Mouse (Mus musculus) kidney, embryonic 16.5 days (tissue): ENCODE measurements around the gene Serf2. TPM values are rescaled to one million over a fixed set of nuclear protein-coding genes. Genes with fewer than 3 reads are reported as not detected.
A peak's percentile ranks its signal among the peaks of the same experiment; 100 is the strongest.

Experiments
- ATAC-seq: fragments of 200-750 bp; cut with Nextera tagmentation; 2 replicates; pipeline ENCODE4 v1.8.0; 2017; ENCODE audit warnings: moderate TSS enrichment; ENCODE audit not compliant: low FRiP score, low TSS enrichment
- H3K27ac ChIP-seq: fragments of 300-500 bp; sonication (generic); 2 replicates; pipeline ENCODE4 v1.5.1; 2014; ENCODE audit warnings: low read length
- H3K27me3 ChIP-seq: fragments of 300-500 bp; sonication (generic); 2 replicates; pipeline ENCODE4 v1.6.1; 2014; ENCODE audit warnings: low read length, control low read depth, mixed read lengths; ENCODE audit not compliant: insufficient read depth
- H3K36me3 ChIP-seq: fragments of 300-500 bp; sonication (generic); 2 replicates; pipeline ENCODE4 v1.6.1; 2014; ENCODE audit warnings: low read length, control low read depth, mixed read lengths; ENCODE audit not compliant: insufficient read depth
- H3K4me1 ChIP-seq: fragments of 300-500 bp; sonication (generic); 2 replicates; pipeline ENCODE4 v1.6.1; 2014; ENCODE audit warnings: low read length, control low read depth, mixed read lengths; ENCODE audit not compliant: insufficient read depth
- H3K4me2 ChIP-seq: fragments of 300-500 bp; sonication (generic); replicated peaks from 2 replicates; pipeline ENCODE4 v1.6.1; 2014; ENCODE audit warnings: low read depth, low read length
- H3K4me3 ChIP-seq: fragments of 300-500 bp; sonication (generic); 2 replicates; pipeline ENCODE4 v1.5.1; 2014; ENCODE audit warnings: mild to moderate bottlenecking, low read length
- H3K9ac ChIP-seq: fragments of 300-500 bp; sonication (generic); replicated peaks from 2 replicates; pipeline ENCODE4 v1.6.1; 2014; ENCODE audit warnings: low read length
- H3K9me3 ChIP-seq: fragments of 300-500 bp; sonication (generic); 2 replicates; pipeline ENCODE4 v1.6.1; 2016; ENCODE audit warnings: low read length, control low read depth
- WGBS: fragments of 180-500 bp; shearing (Covaris S2); extraction: QIAGEN DNeasy Blood & Tissue Kit; methylation state at CpG from one replicate; pipeline ENCODE4 v1.1.7; 2014; 5-methylcytosine and 5-hydroxymethylcytosine counted together
- polyA plus RNA-seq: library from polyadenylated mRNA; unstranded; fragments of >200 nt; fragmentation: Nextera tagmentation; extraction: Ambion mirVana; gene quantifications from 2 replicates; pipeline ENCODE4 v1.2.1, GENCODE M21; 2015

Gene Serf2
- polyA plus RNA-seq, 1 experiment from 2014 or later, result 451 TPM

DNA sequence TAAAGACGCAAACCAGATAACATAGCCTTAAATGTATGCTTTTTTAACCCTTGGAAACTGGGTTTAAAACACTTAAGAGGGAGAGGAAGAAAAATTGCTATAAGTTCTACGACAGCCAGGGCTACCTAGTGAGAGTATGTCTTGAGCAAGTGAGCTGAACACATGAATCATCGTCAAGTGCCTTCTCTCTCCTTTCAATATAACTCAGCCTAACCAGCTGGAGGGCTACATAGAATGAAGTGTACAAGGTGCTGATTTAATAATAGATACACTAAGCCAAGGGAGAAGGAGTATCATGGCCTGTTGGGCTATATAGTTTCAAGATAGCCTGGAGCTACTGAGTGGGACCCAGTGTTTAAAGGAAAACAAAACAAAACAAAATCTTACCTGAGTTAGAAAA, 30.5 kb upstream of the Serf2 start:
- WGBS, result 87% methylated on average over 3 of the region's 3 CpGs
- H3K4me1 ChIP-seq, result peaks cover 23% of the 10 kb centered on the region
- H3K4me3 ChIP-seq, result no peak overlapping the region
- no peaks in the 10 kb centered on the region for H3K27me3 ChIP-seq
- H3K4me2 ChIP-seq, result no peak overlapping the region
- no peaks in the 10 kb centered on the region for H3K9me3 ChIP-seq
- H3K9ac ChIP-seq, result no peak overlapping the region
- H3K27ac ChIP-seq, result no peak overlapping the region
- peaks cover 46% of the 10 kb centered on the region for H3K36me3 ChIP-seq
- ATAC-seq, result no peak

DNA sequence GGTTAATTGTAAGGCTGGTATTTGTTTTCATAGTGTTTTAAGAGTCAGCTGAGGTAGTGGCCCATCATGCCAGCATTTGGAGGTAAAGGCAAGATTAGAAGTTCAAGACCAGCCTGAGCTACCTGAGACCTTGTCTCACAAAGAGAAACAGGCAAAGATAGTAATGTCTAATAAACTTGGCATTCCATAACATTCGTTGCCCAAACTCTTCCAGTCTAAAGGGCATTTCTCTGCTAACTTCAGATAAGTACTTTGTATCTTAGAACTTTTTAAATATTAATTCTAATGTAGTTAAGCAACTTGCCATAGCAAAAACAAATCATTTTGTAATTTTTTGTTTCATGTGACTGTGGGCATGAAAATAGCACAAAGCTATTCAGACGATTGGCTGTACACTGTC, 25.8 kb upstream of the Serf2 start:
- no peak for ATAC-seq
- WGBS, result 91% methylated on average over 2 of the region's 2 CpGs
- H3K9me3 ChIP-seq, result no peaks in the 10 kb centered on the region
- no peak overlapping the region for H3K27ac ChIP-seq
- H3K4me2 ChIP-seq, result no peak overlapping the region
- no peak overlapping the region for H3K4me3 ChIP-seq
- H3K9ac ChIP-seq, result no peak overlapping the region
- no peaks in the 10 kb centered on the region for H3K27me3 ChIP-seq
- H3K4me1 ChIP-seq, result no peaks in the 10 kb centered on the region
- H3K36me3 ChIP-seq, result peaks cover 67% of the 10 kb centered on the region

DNA sequence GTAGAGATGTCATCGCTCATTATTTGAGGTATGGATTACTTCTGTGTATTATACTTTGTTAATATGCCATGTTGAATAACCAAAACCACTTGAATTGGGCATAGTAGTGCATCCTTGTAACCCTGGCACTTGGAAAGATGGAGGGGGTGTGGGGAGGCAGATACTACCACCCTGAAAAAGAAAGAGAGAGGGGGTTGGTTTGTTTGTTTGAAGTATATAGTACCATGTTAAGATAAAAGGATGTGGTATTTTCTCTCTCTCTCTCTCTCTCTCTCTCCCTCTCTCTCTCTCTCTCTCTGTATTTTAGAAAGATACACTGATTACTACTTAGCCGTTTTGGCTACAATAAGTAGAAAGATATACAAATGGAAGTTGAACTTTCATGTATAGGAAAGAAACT, 23.1 kb upstream of the Serf2 start:
- ATAC-seq, result no peak
- Histone ChIP-seq H3K9ac (no peak overlapping the region), H3K4me3 (no peak overlapping the region), H3K4me1 (no peaks in the 10 kb centered on the region), H3K27me3 (no peaks in the 10 kb centered on the region), H3K27ac (no peak overlapping the region), H3K36me3 (peaks cover 72% of the 10 kb centered on the region), H3K9me3 (no peaks in the 10 kb centered on the region), H3K4me2 (no peak overlapping the region)
- WGBS, result 100% methylated on average over 2 of the region's 2 CpGs

DNA sequence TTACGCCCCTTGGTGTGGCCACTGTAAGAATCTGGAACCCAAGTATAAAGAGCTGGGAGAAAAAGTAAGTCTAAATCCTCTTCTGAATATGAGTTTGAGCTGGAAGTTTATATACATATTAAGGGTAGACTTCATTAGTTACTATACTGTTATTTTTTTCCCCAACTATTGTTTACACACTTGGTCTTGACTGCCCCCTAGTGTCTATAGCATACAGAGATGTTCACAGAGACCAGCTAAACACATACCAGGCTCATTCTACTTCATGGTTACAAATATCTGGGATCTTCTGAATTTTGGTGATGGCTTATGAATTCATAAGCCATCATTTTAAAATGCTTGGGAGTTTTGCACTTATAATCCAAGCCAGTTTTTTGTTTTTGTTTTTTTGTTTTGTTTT, 14.1 kb upstream of the Serf2 start:
- H3K27ac ChIP-seq, result no peak overlapping the region
- H3K9me3 ChIP-seq, result no peaks in the 10 kb centered on the region
- H3K27me3 ChIP-seq, result no peaks in the 10 kb centered on the region
- H3K4me1 ChIP-seq, result no peaks in the 10 kb centered on the region
- H3K4me3 ChIP-seq, result no peak overlapping the region
- no peak for ATAC-seq
- WGBS, result 100% methylated on average over 1 of the region's 1 CpGs
- H3K4me2 ChIP-seq, result no peak overlapping the region
- H3K9ac ChIP-seq, result no peak overlapping the region
- peaks cover 67% of the 10 kb centered on the region for H3K36me3 ChIP-seq

DNA sequence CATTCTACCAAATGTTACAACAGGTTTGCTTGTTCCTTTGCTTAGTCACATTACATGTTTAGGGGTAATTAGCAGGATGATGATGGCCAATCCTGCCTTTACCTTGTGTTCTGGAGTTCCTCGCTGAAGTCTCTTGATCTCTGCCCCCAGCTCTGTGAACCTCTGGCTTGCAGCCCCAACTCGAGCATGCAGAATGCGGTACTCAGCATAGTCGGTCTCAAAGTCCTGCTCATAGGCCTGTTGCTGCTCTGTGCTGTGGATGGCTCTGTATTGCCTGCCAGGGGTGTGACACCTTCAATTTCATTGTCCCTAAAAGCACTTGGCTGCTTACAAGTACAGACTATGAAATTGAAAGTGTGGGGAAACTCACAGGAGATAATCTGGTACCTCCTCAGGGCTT, 9.2 kb upstream of the Serf2 start:
- H3K27me3 ChIP-seq, result no peaks in the 10 kb centered on the region
- 61% methylated on average over 4 of the region's 4 CpGs for WGBS
- H3K4me1 ChIP-seq, result peaks cover 12% of the 10 kb centered on the region
- no peak for ATAC-seq
- peaks cover 28% of the 10 kb centered on the region for H3K36me3 ChIP-seq
- H3K27ac ChIP-seq, result no peak overlapping the region
- H3K4me3 ChIP-seq, result no peak overlapping the region
- H3K4me2 ChIP-seq, result no peak overlapping the region
- no peaks in the 10 kb centered on the region for H3K9me3 ChIP-seq
- H3K9ac ChIP-seq, result no peak overlapping the region

DNA sequence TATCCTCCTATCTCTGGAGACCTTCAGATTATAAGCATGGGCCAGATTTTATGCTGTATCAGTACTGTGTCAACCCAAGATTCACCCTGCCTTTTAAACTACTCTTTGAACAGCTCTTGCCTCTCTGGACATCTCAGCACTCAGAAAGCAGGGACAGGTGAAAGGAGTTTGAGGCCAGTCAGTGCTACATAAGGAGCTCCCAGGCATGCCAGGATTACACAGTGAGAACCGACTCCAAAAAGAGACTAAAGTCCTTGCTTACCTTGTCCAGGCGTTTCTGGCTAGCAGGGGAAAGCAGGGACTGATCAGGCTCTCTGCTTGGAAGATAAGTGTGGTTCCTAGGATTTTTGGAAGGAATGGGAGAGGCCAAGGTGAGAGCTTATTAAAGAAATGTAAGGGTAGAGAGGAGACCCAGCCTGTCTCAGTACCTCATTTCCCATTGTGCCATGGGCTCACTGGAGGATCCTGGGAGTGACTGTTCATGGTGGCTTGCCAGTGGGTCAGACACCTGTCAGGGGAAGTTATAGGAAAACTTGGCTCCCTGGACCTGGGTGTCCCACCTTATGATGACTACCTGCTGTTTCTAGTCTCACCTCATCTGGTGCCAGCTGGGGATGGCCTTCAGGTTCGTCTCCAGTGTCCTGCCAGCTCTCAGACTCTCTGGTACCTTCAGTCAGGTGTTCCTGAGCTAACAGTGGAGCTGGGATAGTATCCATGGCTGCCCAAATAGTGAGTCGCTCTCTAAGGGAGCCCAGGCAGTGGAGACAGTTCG, 8.0 kb upstream of the Serf2 start:
- H3K4me3 ChIP-seq, result no peak overlapping the region
- H3K4me2 ChIP-seq, result no peak overlapping the region
- no peak for ATAC-seq

DNA sequence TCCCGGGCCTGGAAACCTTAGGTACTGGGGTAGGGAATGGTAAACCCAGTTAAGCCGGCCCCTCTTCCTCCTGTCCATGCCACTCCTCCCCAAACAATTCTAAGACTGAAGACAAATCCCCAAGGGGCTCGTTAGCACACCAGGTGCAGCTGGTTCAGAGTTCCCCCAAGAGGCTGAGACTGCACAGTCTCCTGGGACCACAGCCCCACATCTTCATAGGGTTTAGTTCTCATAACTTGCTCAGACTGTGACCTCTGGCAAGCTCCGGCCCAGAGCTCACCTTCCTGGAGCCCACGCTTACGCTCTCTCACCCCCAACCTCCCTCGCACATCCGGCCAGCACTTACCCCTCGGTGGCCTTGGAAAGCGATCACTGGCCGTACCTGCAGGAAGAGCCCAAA, 7.2 kb upstream of the Serf2 start:
- Histone ChIP-seq H3K27me3 (no peaks in the 10 kb centered on the region), H3K4me3 (peak overlapping the region; percentile 46), H3K4me1 (peaks cover 12% of the 10 kb centered on the region), H3K36me3 (peaks cover 16% of the 10 kb centered on the region), H3K4me2 (peak overlapping the region; percentile 60), H3K9me3 (no peaks in the 10 kb centered on the region), H3K27ac (no peak overlapping the region), H3K9ac (peak overlapping the region; percentile 63)
- 1% methylated on average over 11 of the region's 11 CpGs for WGBS
- ATAC-seq, result peak; percentile 24; the same call in 1 of the 2 replicates

More for the DNA sequence above, 8.0 kb upstream of the Serf2 start:
- 68% methylated on average over 5 of the region's 5 CpGs for WGBS
- Histone ChIP-seq H3K9ac (no peak overlapping the region), H3K4me1 (peaks cover 12% of the 10 kb centered on the region), H3K9me3 (no peaks in the 10 kb centered on the region), H3K27me3 (no peaks in the 10 kb centered on the region), H3K36me3 (peaks cover 19% of the 10 kb centered on the region), H3K27ac (no peak overlapping the region)

DNA sequence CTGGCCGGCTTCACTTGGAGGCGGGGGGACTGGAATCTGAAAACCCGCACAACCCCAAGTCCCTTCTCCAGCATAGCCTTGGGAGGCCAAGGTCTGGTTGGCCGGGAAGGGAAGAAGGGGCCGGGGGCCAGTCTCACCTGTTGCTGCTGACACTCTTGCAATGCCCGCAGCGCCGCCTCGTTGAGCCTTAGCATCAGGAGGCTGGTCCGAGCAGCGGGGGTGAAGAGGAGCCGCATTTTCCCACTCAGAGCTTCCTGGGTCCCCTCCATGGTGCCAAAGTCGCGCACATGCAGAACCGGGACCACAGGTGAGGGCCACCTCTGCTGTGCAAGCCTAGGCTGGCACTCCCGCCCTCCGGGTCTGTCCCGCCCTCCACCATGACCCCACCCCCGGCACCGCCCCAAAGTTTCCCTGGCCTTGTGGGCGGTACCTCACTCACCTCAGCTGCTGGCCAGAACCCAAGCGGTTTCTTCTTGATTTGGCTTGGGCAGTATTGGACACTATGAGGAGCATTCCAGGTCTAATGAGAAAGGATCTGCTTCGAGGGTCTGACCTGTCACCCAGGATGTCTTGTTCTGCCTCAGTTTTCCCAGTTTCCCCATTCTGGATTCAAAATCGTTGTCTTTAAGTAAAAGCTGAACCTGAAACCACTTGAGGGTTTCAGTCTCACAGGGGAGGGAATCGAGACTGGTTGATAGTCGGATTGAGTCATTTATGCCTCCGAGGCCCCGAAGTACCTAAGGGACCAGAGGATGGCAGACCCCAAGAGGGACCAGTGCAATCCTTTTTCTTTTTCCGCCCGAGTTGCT, 6.5 kb upstream of the Serf2 start:
- peak overlapping the region; percentile 46 for H3K4me3 ChIP-seq
- no peaks in the 10 kb centered on the region for H3K9me3 ChIP-seq
- no peak overlapping the region for H3K27ac ChIP-seq
- H3K4me1 ChIP-seq, result peaks cover 12% of the 10 kb centered on the region
- H3K4me2 ChIP-seq, result peak overlapping the region; percentile 60
- 1% methylated on average over 30 of the region's 30 CpGs for WGBS
- H3K27me3 ChIP-seq, result no peaks in the 10 kb centered on the region
- peaks cover 16% of the 10 kb centered on the region for H3K36me3 ChIP-seq
- peak overlapping the region; percentile 63 for H3K9ac ChIP-seq
- ATAC-seq, result peak; percentile 88

DNA sequence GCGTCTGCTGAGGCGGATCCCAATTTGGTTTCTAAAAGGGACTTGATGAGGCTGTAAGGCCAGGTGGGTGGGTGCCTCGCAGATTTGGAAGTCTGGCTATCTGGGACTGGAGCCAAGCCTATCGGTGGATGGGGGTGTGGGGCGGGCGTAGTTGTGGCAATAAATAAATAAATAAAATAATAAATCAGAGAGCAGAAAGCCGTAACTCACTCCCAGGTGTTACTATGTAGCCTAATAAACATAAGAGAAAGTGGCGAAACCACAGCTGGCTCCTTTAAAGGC, 6.0 kb upstream of the Serf2 start:
- ATAC-seq, result no peak
- Histone ChIP-seq H3K9me3 (no peaks in the 10 kb centered on the region), H3K36me3 (peaks cover 10% of the 10 kb centered on the region), H3K4me3 (peak overlapping the region; percentile 46), H3K27me3 (no peaks in the 10 kb centered on the region), H3K9ac (peak overlapping the region; percentile 63), H3K4me1 (peaks cover 15% of the 10 kb centered on the region), H3K27ac (no peak overlapping the region), H3K4me2 (peak overlapping the region; percentile 60)
- 3% methylated on average over 8 of the region's 8 CpGs for WGBS

DNA sequence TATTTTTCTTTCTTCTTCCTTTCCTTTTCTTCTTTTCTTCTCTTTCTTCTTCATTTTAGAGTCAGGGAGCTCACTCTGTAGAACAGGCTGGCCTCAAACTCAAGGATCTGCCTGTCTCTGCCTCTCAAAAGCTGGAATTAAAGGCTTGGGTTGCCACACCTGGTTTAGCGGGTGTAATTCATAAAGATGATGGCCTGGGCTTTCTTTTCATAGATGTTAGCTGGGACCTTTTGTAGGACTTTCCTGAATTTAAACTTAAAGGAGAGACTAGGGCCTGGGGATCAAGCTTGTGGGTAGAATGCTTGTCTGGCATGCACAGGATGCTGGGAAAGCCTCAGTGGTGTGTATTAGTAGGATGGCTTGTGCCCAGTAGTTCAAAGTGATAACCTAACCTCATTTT, 4.8 kb upstream of the Serf2 start, which contains the start of gene Ell3:
Gene Ell3, minus strand, starts transcription at position 101 of the 400 bp plus-strand sequence.
- H3K9ac ChIP-seq, result no peak within 1 kb of the TSS
- no peak within 1 kb of the TSS for H3K27ac ChIP-seq
- H3K4me2 ChIP-seq, result peak within 1 kb of the TSS; percentile 60
- peaks cover 16% of the 10 kb centered on the region for H3K4me1 ChIP-seq
- H3K4me3 ChIP-seq, result peak within 1 kb of the TSS; percentile 46
- H3K9me3 ChIP-seq, result no peaks in the 10 kb centered on the region
- H3K36me3 ChIP-seq, result peaks cover 4% of the 10 kb centered on the region
- H3K27me3 ChIP-seq, result no peaks in the 10 kb centered on the region
- no peak for ATAC-seq
- WGBS, result 89% methylated on average over 1 of the region's 1 CpGs
